19 mouse cellular contexts compared by ENCODE assay signal in the genomic region with DNA sequence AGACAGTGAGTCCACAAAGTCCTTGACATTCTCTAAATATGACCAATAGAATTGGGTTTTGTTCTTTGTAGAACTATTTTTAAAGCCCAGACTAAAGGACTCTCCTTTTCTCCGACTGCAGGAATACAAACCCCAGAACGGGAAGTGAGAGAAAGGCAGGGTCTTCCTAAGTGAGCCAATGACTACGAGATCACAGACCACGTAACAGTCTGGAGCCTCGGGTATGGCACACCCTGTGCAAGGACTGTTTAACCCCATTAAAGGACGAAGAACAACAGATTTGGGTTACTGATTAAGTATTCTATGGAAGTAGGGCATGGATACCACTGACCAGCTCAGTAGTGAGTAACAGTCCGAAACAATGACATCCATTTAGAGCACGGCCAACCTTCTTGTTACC.
"Had no signal": no experiment of that assay in that cellular context is flagged by ENCODE, and none has a peak within 500 bp of the region (broad histone marks: within the 10 kb centered on the region; RNA-seq: fewer than 3 reads in every experiment).

No protein-coding gene starts in this region.

- H3K4me3 ChIP-seq: liver, embryonic 13.5 days; megakaryocyte, embryonic 14.5 days; midbrain, embryonic 12.5 days; midbrain, embryonic 15.5 days; neural tube, embryonic 12.5 days; neural tube, embryonic 15.5 days had no signal

- H3K4me2 ChIP-seq: liver, embryonic 13.5 days; midbrain, embryonic 12.5 days; midbrain, embryonic 15.5 days; neural tube, embryonic 12.5 days; neural tube, embryonic 15.5 days had no signal

- DNase-seq: kidney, adult 11 months; kidney, adult 9 months; kidney, postnatal 10 days; kidney, postnatal 36 days; liver, embryonic 13.5 days; lung, adult 2 months; lung, postnatal 14 days; lung, postnatal 4 days; right cerebral cortex, adult 18-20 months; right cerebral cortex, postnatal 14 days; right cerebral cortex, postnatal 4 days; thymus, adult 2 months; thymus, postnatal 25 days had no signal

- H3K9me3 ChIP-seq: liver, embryonic 13.5 days; megakaryocyte, embryonic 14.5 days; midbrain, embryonic 12.5 days; midbrain, embryonic 15.5 days; neural tube, embryonic 12.5 days; neural tube, embryonic 15.5 days had no signal

- H3K27ac ChIP-seq: liver, embryonic 13.5 days; midbrain, embryonic 12.5 days; midbrain, embryonic 15.5 days; neural tube, embryonic 12.5 days; neural tube, embryonic 15.5 days; stomach, postnatal 0 days had no signal

- H3K4me1 ChIP-seq: liver, embryonic 13.5 days; megakaryocyte, embryonic 14.5 days; midbrain, embryonic 15.5 days had no signal

- H3K36me3 ChIP-seq: liver, embryonic 13.5 days; midbrain, embryonic 12.5 days; midbrain, embryonic 15.5 days; neural tube, embryonic 12.5 days; neural tube, embryonic 15.5 days had no signal

- H3K27me3 ChIP-seq: liver, embryonic 13.5 days; megakaryocyte, embryonic 14.5 days; midbrain, embryonic 12.5 days; midbrain, embryonic 15.5 days; neural tube, embryonic 12.5 days; neural tube, embryonic 15.5 days had no signal

- ATAC-seq: midbrain, embryonic 15.5 days had no signal

- H3K9ac ChIP-seq: liver, embryonic 13.5 days; midbrain, embryonic 12.5 days; midbrain, embryonic 15.5 days; neural tube, embryonic 12.5 days; neural tube, embryonic 15.5 days had no signal
